Mouse (Mus musculus): ENCODE measurements at regions not wholly inside any gene's neighbourhood (a gene's known extent, or its start where the extent isn't known, plus 50 kb on each side); places are given as distances from the start of the nearest gene placed in this dataset.

GRCm38 (mm10) chr17:83276000-83276891 is 61.2 kb downstream of the Pkdcc start:
- peak; percentile 84 for DNase-seq

- DNase-seq = peak; percentile 35
Observed at GRCm38 (mm10) chr17:83277117-83277947, 62.2 kb downstream of the Pkdcc start.

- DNase-seq = no peak
Observed at GRCm38 (mm10) chr17:83277948-83278924, 63.1 kb downstream of the Pkdcc start.

GRCm38 (mm10) chr17:83283328-83283727 is 67.4 kb upstream of the Eml4 start:
- DNase-seq = no peak

GRCm38 (mm10) chr17:83287381-83288142 is 63.2 kb upstream of the Eml4 start:
- DNase-seq = no peak

GRCm38 (mm10) chr17:83288143-83288492 is 62.6 kb upstream of the Eml4 start:
- peak; percentile 34 for DNase-seq

GRCm38 (mm10) chr17:83295526-83296238 is 55.0 kb upstream of the Eml4 start:
- DNase-seq = no peak

- no peak for DNase-seq
Observed at GRCm38 (mm10) chr17:83297379-83298121, 53.2 kb upstream of the Eml4 start.
